Mouse (Mus musculus) lung, embryonic 16.5 days (tissue): ENCODE results near the gene Znrf3. TPM values are rescaled to one million over a fixed set of nuclear protein-coding genes. Genes with fewer than 3 reads are reported as not detected.

ENCODE experiments used
- ATAC-seq: fragments of 200-750 bp; cut with Nextera tagmentation; 2 replicates; pipeline ENCODE4 v1.8.0; 2017; ENCODE audit warnings: low read depth, mild to moderate bottlenecking, moderate library complexity
- H3K27ac ChIP-seq: fragments of 300-500 bp; sonication (generic); 2 replicates; pipeline ENCODE4 v1.5.1; 2014; ENCODE audit warnings: mild to moderate bottlenecking, control low read depth, low read length
- H3K27me3 ChIP-seq: fragments of 300-500 bp; sonication (generic); 2 replicates; pipeline ENCODE4 v1.6.1; 2014; ENCODE audit warnings: low read depth, low read length, mixed read lengths; ENCODE audit not compliant: control insufficient read depth, insufficient read depth
- H3K36me3 ChIP-seq: fragments of 300-500 bp; sonication (generic); 2 replicates; pipeline ENCODE4 v1.6.1; 2014; ENCODE audit warnings: low read length; ENCODE audit not compliant: control insufficient read depth, insufficient read depth
- H3K4me1 ChIP-seq: fragments of 300-500 bp; sonication (generic); replicated peaks from 2 replicates; pipeline ENCODE4 v1.6.1; 2014; ENCODE audit warnings: low read length, mixed read lengths; ENCODE audit not compliant: control insufficient read depth, insufficient read depth
- H3K4me2 ChIP-seq: fragments of 300-500 bp; sonication (generic); 2 replicates; pipeline ENCODE4 v1.6.1; 2014; ENCODE audit warnings: low read depth, low read length, control low read depth
- H3K4me3 ChIP-seq: fragments of 300-500 bp; sonication (generic); 2 replicates; pipeline ENCODE4 v1.5.1; 2014; ENCODE audit warnings: mild to moderate bottlenecking, low read length, control low read depth
- H3K9ac ChIP-seq: fragments of 300-500 bp; sonication (generic); 2 replicates; pipeline ENCODE4 v1.6.1; 2014; ENCODE audit warnings: low read length, control low read depth
- H3K9me3 ChIP-seq: fragments of 300-500 bp; sonication (generic); 2 replicates; pipeline ENCODE4 v1.6.1; 2016; ENCODE audit warnings: low read length; ENCODE audit not compliant: control insufficient read depth
- WGBS: fragments of 180-500 bp; shearing (Covaris S2); extraction: QIAGEN DNeasy Blood & Tissue Kit; methylation state at CpG from one replicate; pipeline ENCODE4 v1.1.7; 2014; 5-methylcytosine and 5-hydroxymethylcytosine counted together
- polyA plus RNA-seq: library from polyadenylated mRNA; unstranded; fragments of >200 nt; fragmentation: Nextera tagmentation; extraction: Ambion mirVana; gene quantifications from 2 replicates; pipeline ENCODE4 v1.2.1, GENCODE M21; 2015

Znrf3 gene
- polyA plus RNA-seq, 1 experiment from 2014 or later = 17.2 TPM

- Histone ChIP-seq H3K4me1 (peaks cover 28% of the 10 kb centered on the region), H3K9ac (peak overlapping the region; percentile 92), H3K36me3 (no peaks in the 10 kb centered on the region), H3K4me3 (peak overlapping the region; percentile 86), H3K27me3 (no peaks in the 10 kb centered on the region), H3K27ac (no peak overlapping the region), H3K9me3 (no peaks in the 10 kb centered on the region), H3K4me2 (peak overlapping the region; percentile 75)
- ATAC-seq = no peak
- WGBS = 36% methylated on average over 10 of the region's 10 CpGs
Observed at GRCm38 (mm10) chr11:5259944-5260598, 184.6 kb downstream of the Znrf3 start.

- Histone ChIP-seq H3K27me3 (no peaks in the 10 kb centered on the region), H3K4me1 (peaks cover 28% of the 10 kb centered on the region), H3K9me3 (no peaks in the 10 kb centered on the region), H3K4me3 (no peak overlapping the region), H3K9ac (no peak overlapping the region), H3K36me3 (no peaks in the 10 kb centered on the region), H3K27ac (no peak overlapping the region), H3K4me2 (no peak overlapping the region)
- ATAC-seq = no peak
- WGBS = 90% methylated on average over 6 of the region's 6 CpGs
Observed at GRCm38 (mm10) chr11:5258036-5258435, 186.6 kb downstream of the Znrf3 start.

GRCm38 (mm10) chr11:5257151-5257862, 187.3 kb downstream of the Znrf3 start:
- WGBS = 67% methylated on average over 13 of the region's 13 CpGs

GRCm38 (mm10) chr11:5255509-5256014, 189.1 kb downstream of the Znrf3 start:
- WGBS = 54% methylated on average over 9 of the region's 9 CpGs
- H3K27me3 ChIP-seq = no peaks in the 10 kb centered on the region
- peaks cover 20% of the 10 kb centered on the region for H3K4me1 ChIP-seq
- H3K4me3 ChIP-seq = no peak overlapping the region
- no peak overlapping the region for H3K27ac ChIP-seq
- H3K9ac ChIP-seq = no peak overlapping the region
- H3K9me3 ChIP-seq = no peaks in the 10 kb centered on the region
- no peaks in the 10 kb centered on the region for H3K36me3 ChIP-seq
- no peak overlapping the region for H3K4me2 ChIP-seq
- no peak for ATAC-seq

More at GRCm38 (mm10) chr11:5257151-5257862, 187.3 kb downstream of the Znrf3 start:
- H3K4me1 ChIP-seq = peaks cover 26% of the 10 kb centered on the region
- H3K4me2 ChIP-seq = no peak overlapping the region
- no peak overlapping the region for H3K9ac ChIP-seq
- H3K27me3 ChIP-seq = no peaks in the 10 kb centered on the region
- no peak overlapping the region for H3K4me3 ChIP-seq
- no peak overlapping the region for H3K27ac ChIP-seq
- no peaks in the 10 kb centered on the region for H3K36me3 ChIP-seq
- ATAC-seq = no peak
- H3K9me3 ChIP-seq = no peaks in the 10 kb centered on the region

GRCm38 (mm10) chr11:5254016-5254415, 190.6 kb downstream of the Znrf3 start:
- no peak overlapping the region for H3K4me3 ChIP-seq
- no peaks in the 10 kb centered on the region for H3K9me3 ChIP-seq
- no peaks in the 10 kb centered on the region for H3K27me3 ChIP-seq
- peaks cover 14% of the 10 kb centered on the region for H3K4me1 ChIP-seq
- no peak overlapping the region for H3K9ac ChIP-seq
- H3K4me2 ChIP-seq = no peak overlapping the region
- H3K36me3 ChIP-seq = no peaks in the 10 kb centered on the region
- 74% methylated on average over 2 of the region's 2 CpGs for WGBS
- H3K27ac ChIP-seq = no peak overlapping the region
- no peak for ATAC-seq

- 52% methylated on average over 3 of the region's 3 CpGs for whole genome bisulfite sequencing
- no peaks in the 10 kb centered on the region for H3K36me3 ChIP-seq
- H3K27me3 ChIP-seq = no peaks in the 10 kb centered on the region
- no peak overlapping the region for H3K27ac ChIP-seq
- H3K9ac ChIP-seq = no peak overlapping the region
- H3K4me3 ChIP-seq = no peak overlapping the region
- no peak for ATAC-seq
- H3K9me3 ChIP-seq = no peaks in the 10 kb centered on the region
- H3K4me1 ChIP-seq = peaks cover 14% of the 10 kb centered on the region
- no peak overlapping the region for H3K4me2 ChIP-seq
Observed at GRCm38 (mm10) chr11:5253528-5253927, 191.1 kb downstream of the Znrf3 start.

GRCm38 (mm10) chr11:5252727-5253126, 191.9 kb downstream of the Znrf3 start:
- H3K9me3 ChIP-seq = no peaks in the 10 kb centered on the region
- H3K4me3 ChIP-seq = no peak overlapping the region
- no peak overlapping the region for H3K4me2 ChIP-seq
- ATAC-seq = peak; percentile 66
- WGBS = 76% methylated on average over 8 of the region's 8 CpGs
- no peaks in the 10 kb centered on the region for H3K36me3 ChIP-seq
- no peaks in the 10 kb centered on the region for H3K27me3 ChIP-seq
- H3K27ac ChIP-seq = no peak overlapping the region
- H3K4me1 ChIP-seq = peaks cover 16% of the 10 kb centered on the region
- no peak overlapping the region for H3K9ac ChIP-seq

- H3K9me3 ChIP-seq = no peaks in the 10 kb centered on the region
Observed at GRCm38 (mm10) chr11:5251112-5251511, 193.5 kb downstream of the Znrf3 start.

GRCm38 (mm10) chr11:5248200-5248599, 196.4 kb downstream of the Znrf3 start:
- H3K27ac ChIP-seq = no peak overlapping the region
- H3K4me3 ChIP-seq = no peak overlapping the region
- peaks cover under 1% of the 10 kb centered on the region; the same call in 1 of the 2 replicates for H3K36me3 ChIP-seq
- no peaks in the 10 kb centered on the region for H3K9me3 ChIP-seq
- H3K4me2 ChIP-seq = no peak overlapping the region
- H3K27me3 ChIP-seq = no peaks in the 10 kb centered on the region
- WGBS = 56% methylated on average over 2 of the region's 2 CpGs
- no peak for ATAC-seq
- no peak overlapping the region for H3K9ac ChIP-seq
- H3K4me1 ChIP-seq = peaks cover 25% of the 10 kb centered on the region

More at GRCm38 (mm10) chr11:5251112-5251511, 193.5 kb downstream of the Znrf3 start:
- H3K4me2 ChIP-seq = no peak overlapping the region
- H3K4me1 ChIP-seq = peaks cover 5% of the 10 kb centered on the region; the same call in 1 of the 2 replicates
- 65% methylated on average over 6 of the region's 6 CpGs for WGBS
- H3K4me3 ChIP-seq = no peak overlapping the region
- H3K27me3 ChIP-seq = no peaks in the 10 kb centered on the region
- ATAC-seq = no peak
- no peaks in the 10 kb centered on the region for H3K36me3 ChIP-seq
- H3K9ac ChIP-seq = no peak overlapping the region
- H3K27ac ChIP-seq = no peak overlapping the region
